Mouse (Mus musculus) B cell, adult 67 days (primary cell): ENCODE data around the gene Ephb6. TPM values are rescaled to one million over a fixed set of nuclear protein-coding genes. Genes with fewer than 3 reads are reported as not detected.

Source experiments
- total RNA-seq, 2 experiments: library from RNA; stranded (reverse); gene quantifications; 4 replicates each; pipeline ENCODE4 v1.2.4; 2023

The Ephb6 gene
- 1 to 10 TPM; 1.2 to 1.8 TPM for total RNA-seq

DNA sequence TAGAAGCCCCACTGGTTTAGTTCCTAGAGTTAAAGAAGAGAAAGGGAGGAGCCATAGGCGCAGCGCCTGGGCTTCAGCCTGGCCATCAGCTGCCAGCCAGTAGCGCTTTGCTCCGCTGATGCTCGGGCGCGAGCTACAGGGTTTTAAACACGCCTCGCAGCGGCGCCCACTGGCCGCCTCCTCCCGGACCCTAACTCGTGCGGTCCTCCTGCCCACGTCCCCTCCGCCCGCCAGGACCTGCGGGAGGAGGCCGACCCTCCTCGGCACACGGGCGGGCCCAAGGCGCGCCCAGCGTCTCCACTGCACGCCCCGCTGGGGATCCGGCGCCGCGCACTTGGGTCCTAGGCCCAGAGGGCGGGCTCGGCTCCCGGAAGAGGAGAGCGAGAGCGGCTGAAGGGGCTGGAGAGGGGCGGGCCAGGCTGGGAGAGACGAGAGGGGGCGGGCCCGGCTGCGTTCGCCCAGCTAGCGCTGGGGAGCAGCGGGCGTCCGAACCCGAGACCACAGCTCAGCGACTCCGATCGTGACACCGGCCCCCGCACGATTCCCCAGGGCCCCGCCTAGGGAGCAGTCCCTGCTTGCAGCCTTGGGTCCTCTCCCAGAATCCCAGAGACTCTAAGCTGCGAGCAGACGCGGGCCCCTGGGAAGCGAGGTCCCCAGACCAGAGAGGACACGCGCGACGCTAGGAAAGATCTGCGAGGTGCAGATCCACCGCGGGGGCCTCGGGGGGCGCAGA, at the start of gene Ephb6:
Gene Ephb6, plus strand, starts transcription at position 422 of the 733 bp plus-strand sequence.

DNA sequence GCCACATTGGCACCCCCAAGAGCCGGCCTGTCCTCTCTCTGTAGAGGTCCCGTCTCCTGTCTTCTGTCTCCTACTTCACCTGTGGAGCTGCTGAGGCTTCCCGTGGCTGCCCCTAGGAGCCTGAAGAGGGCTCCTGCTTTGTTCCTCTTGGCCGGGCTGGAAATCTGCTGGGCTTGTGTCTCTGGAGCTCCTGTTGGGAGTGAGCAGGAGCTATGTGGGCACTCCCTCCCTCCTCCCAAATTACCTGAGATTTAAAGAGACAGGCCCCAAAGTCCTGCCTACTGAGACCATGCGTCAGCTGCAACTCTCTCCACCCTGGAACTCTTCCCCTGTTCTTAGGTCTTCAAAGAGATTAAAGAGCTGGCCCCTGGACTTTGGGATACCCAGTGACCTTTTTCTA, 30.9 kb downstream of the Ephb6 start, which contains the start of gene Trpv6:
Gene Trpv6, minus strand, starts transcription at position 228 of the 400 bp plus-strand sequence.

Other genes with a start within 250 kb of the Ephb6 start
- not detected for gene Prss3, start 227.8 kb upstream of the Ephb6 start, total RNA-seq
- not detected for gene Gm5771, start 213.1 kb upstream of the Ephb6 start, total RNA-seq
- not detected for gene Gm10334, start 159.3 kb upstream of the Ephb6 start, total RNA-seq
- gene Prss1, start 146.6 kb upstream of the Ephb6 start, total RNA-seq = not detected
- gene Prss2, start 83.7 kb upstream of the Ephb6 start, total RNA-seq = not detected
- gene Trpv6, start 30.9 kb downstream of the Ephb6 start, total RNA-seq = not detected
- gene Trpv5, start 75.3 kb downstream of the Ephb6 start, total RNA-seq = not detected
- gene Llcfc1, start 78.9 kb downstream of the Ephb6 start, total RNA-seq = not detected
- gene Kel, start 98.9 kb downstream of the Ephb6 start, total RNA-seq = not detected
- not detected for gene Olfr459, start 169.7 kb downstream of the Ephb6 start, total RNA-seq
- gene Pip, start 242.1 kb downstream of the Ephb6 start, total RNA-seq = not detected
- gene Sval2, start 247.5 kb downstream of the Ephb6 start, total RNA-seq = not detected